Mouse (Mus musculus) erythroblast, embryonic 14.5 days (primary cell): ENCODE data around the gene Sirpa. TPM values are rescaled to one million over a fixed set of nuclear protein-coding genes. Genes with fewer than 3 reads are reported as not detected.

Source experiments
- H3K27me3 ChIP-seq: 2 replicates; pipeline ENCODE4 v1.6.1; 2012; ENCODE audit warnings: inconsistent platforms; ENCODE audit not compliant: control insufficient read depth
- H3K36me3 ChIP-seq: 2 replicates; pipeline ENCODE4 v1.6.1; 2012; ENCODE audit warnings: mild to moderate bottlenecking, inconsistent platforms; ENCODE audit not compliant: control insufficient read depth
- H3K4me1 ChIP-seq: 2 replicates; pipeline ENCODE4 v1.6.1; 2012; ENCODE audit warnings: inconsistent platforms; ENCODE audit not compliant: control insufficient read depth
- H3K4me3 ChIP-seq: replicated peaks from 2 replicates; pipeline ENCODE3; 2012; ENCODE audit warnings: moderate library complexity, mild to moderate bottlenecking, inconsistent platforms
- H3K9me3 ChIP-seq: 2 replicates; pipeline ENCODE4 v1.6.1; 2012; ENCODE audit warnings: low read length, inconsistent platforms, mixed read lengths; ENCODE audit not compliant: control insufficient read depth
- GATA1 ChIP-seq: IDR thresholded peaks from 2 replicates; pipeline ENCODE4 v1.6.1; 2012; ENCODE audit warnings: low read length, inconsistent platforms, mixed read lengths
- TAL1 ChIP-seq: IDR thresholded peaks from 3 replicates; pipeline ENCODE4 v1.6.1; 2012; ENCODE audit warnings: low read length, inconsistent platforms, mixed read lengths
- polyA plus RNA-seq: library from polyadenylated mRNA; stranded (reverse); fragments of >175 nt; gene quantifications from 2 replicates; pipeline ENCODE4 v1.2.3, GENCODE M21; 2012

The Sirpa gene
- polyA plus RNA-seq, 1 experiment = 0.53 TPM

GRCm38 (mm10) chr2:129558875-129559219, 33.8 kb upstream of the Sirpa start:
- H3K27me3 ChIP-seq = no peaks in the 10 kb centered on the region
- TF ChIP-seq TAL1 (no peak), GATA1 (no peak)
- no peak overlapping the region for H3K4me3 ChIP-seq
- no peaks in the 10 kb centered on the region for H3K4me1 ChIP-seq
- no peaks in the 10 kb centered on the region for H3K36me3 ChIP-seq
- H3K9me3 ChIP-seq = no peaks in the 10 kb centered on the region

- Histone ChIP-seq H3K4me3 (no peak overlapping the region), H3K36me3 (no peaks in the 10 kb centered on the region), H3K9me3 (no peaks in the 10 kb centered on the region), H3K27me3 (no peaks in the 10 kb centered on the region), H3K4me1 (no peaks in the 10 kb centered on the region)
- TF ChIP-seq TAL1 (no peak), GATA1 (no peak)
Observed at GRCm38 (mm10) chr2:129561796-129562195, 30.8 kb upstream of the Sirpa start.

- Histone ChIP-seq H3K27me3 (no peaks in the 10 kb centered on the region), H3K4me3 (no peak overlapping the region), H3K9me3 (no peaks in the 10 kb centered on the region), H3K4me1 (no peaks in the 10 kb centered on the region), H3K36me3 (no peaks in the 10 kb centered on the region)
- TF ChIP-seq GATA1 = no peak
- TF ChIP-seq TAL1 = no peak
Observed at GRCm38 (mm10) chr2:129563944-129564709, 28.5 kb upstream of the Sirpa start.

DNA sequence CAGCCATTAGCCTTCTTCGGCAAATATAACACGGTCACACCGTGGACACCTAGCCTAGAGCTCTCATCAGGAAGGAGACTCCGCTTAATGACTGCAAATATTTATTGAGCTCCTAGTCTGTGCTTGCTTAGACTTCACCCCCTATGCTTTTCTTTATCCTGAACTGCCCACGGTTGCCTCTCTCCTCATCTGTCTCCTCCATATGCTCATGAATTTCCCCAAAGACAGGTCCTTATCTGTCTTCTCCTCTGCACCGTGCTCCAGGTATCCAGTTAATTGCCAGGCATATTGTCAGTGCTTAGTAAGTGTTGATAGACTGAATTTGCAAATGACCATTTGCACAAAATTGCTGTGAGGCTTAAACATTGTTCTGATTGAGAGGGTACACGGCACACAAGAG, 23.5 kb upstream of the Sirpa start:
- no peaks in the 10 kb centered on the region for H3K36me3 ChIP-seq
- peaks cover under 1% of the 10 kb centered on the region for H3K27me3 ChIP-seq

DNA sequence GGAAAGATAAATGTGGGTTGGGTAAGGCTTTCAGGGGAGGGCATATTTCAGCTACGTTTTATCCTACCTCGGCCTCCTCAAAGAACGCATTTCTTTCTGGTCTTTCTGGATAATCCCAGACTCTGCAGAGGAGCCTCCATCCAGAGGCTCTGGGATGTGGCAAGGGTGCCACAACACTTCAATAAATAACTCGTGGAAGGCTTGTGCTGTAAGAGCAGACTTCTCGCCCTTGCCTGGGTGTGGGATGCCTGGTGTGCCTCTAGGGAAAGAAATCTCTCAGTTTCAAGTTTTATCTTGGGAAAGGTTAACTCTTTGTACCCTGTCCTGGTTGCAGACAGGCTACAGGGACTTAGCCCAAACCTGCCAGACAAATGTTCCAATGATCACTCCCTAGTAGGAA, 23.1 kb upstream of the Sirpa start:
- Histone ChIP-seq H3K4me3 (no peak overlapping the region), H3K27me3 (peaks cover 5% of the 10 kb centered on the region), H3K36me3 (no peaks in the 10 kb centered on the region), H3K4me1 (no peaks in the 10 kb centered on the region), H3K9me3 (no peaks in the 10 kb centered on the region)
- TF ChIP-seq GATA1 (no peak), TAL1 (no peak)

More for the DNA sequence above, 23.5 kb upstream of the Sirpa start:
- Histone ChIP-seq H3K4me3 (no peak overlapping the region), H3K4me1 (no peaks in the 10 kb centered on the region), H3K9me3 (no peaks in the 10 kb centered on the region)
- no peak for TF ChIP-seq GATA1

- H3K36me3 ChIP-seq = no peaks in the 10 kb centered on the region
- H3K4me3 ChIP-seq = no peak overlapping the region
- no peaks in the 10 kb centered on the region for H3K9me3 ChIP-seq
- TF ChIP-seq GATA1 (no peak), TAL1 (no peak)
- H3K27me3 ChIP-seq = peaks cover 8% of the 10 kb centered on the region
- H3K4me1 ChIP-seq = no peaks in the 10 kb centered on the region
Observed at GRCm38 (mm10) chr2:129573701-129574273, 18.8 kb upstream of the Sirpa start.

- H3K9me3 ChIP-seq = no peaks in the 10 kb centered on the region
- no peak for TF ChIP-seq GATA1
- TF ChIP-seq TAL1 = no peak
- H3K4me3 ChIP-seq = no peak overlapping the region
- no peaks in the 10 kb centered on the region for H3K4me1 ChIP-seq
- H3K36me3 ChIP-seq = no peaks in the 10 kb centered on the region
- peaks cover 8% of the 10 kb centered on the region for H3K27me3 ChIP-seq
Observed at GRCm38 (mm10) chr2:129574395-129575046, 18.1 kb upstream of the Sirpa start.

DNA sequence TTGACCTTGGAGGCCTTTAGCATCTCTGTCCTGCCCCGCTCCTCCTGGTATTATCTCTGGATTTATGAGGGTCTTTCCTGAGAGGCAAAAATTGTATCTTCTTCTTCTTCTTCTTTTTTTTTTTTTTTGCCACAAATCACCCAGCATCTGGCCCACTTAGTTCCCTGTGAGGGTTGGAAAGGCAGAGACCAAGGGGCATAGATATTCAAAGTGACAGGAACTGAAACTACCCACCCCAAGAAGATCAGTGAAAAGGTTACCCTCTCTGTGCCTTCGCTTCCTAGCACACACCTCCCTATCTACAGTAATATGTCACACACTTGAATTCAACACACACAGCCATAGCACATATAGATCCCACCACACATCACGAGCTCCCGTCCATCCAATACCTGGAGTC, 17.5 kb upstream of the Sirpa start:
- H3K9me3 ChIP-seq = no peaks in the 10 kb centered on the region
- H3K36me3 ChIP-seq = no peaks in the 10 kb centered on the region
- no peaks in the 10 kb centered on the region for H3K4me1 ChIP-seq
- no peak overlapping the region for H3K4me3 ChIP-seq
- TF ChIP-seq TAL1 (no peak), GATA1 (no peak)
- H3K27me3 ChIP-seq = peaks cover 8% of the 10 kb centered on the region

DNA sequence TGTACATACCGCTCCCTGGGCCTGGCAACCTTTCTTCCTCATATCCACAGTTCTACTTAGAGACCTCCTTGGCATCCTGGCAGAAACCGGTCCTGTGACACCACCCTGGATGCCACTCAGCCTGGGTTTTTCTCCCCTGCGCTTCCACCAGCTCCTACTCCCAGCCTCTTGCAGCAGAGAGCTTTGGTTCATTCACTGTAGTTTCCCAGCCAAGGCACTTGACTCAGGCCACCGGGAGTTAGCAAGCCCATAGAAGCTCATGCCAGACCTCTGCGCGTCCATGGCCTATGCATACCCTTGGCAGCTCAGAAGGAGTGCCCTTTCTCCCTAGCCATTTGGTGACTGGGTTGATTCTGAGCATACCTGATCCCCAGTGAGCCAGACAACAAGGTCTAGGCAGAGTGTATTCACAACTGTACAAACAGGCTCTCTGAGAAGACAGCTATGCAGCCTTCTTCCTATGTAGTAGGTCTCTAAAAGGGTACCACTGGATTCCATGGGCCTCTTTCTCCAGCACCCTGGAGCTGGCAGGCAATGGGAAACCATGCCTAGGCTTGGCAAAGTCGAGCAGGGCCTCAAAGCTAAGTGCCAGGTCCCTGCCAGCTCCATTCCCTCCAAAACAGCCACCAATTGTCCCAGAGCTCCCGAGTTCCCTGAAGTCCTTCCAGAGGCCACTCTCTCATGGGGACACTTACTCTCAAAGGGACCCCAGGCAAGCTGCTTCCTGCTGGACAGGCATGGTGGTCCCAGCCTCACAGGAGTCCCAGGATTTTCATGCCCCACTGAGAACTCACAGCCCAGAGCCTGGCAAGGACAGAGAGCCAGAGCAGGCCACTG, 15.8 kb upstream of the Sirpa start:
- no peaks in the 10 kb centered on the region for H3K36me3 ChIP-seq
- H3K4me1 ChIP-seq = no peaks in the 10 kb centered on the region
- H3K27me3 ChIP-seq = peaks cover 8% of the 10 kb centered on the region
- TF ChIP-seq GATA1 (no peak), TAL1 (no peak)
- no peaks in the 10 kb centered on the region for H3K9me3 ChIP-seq
- H3K4me3 ChIP-seq = no peak overlapping the region
